Mouse (Mus musculus): ENCODE results near the gene Nup210.
A peak's percentile ranks its signal among the peaks of the same experiment; 100 is the strongest.

Nup210 gene

DNA sequence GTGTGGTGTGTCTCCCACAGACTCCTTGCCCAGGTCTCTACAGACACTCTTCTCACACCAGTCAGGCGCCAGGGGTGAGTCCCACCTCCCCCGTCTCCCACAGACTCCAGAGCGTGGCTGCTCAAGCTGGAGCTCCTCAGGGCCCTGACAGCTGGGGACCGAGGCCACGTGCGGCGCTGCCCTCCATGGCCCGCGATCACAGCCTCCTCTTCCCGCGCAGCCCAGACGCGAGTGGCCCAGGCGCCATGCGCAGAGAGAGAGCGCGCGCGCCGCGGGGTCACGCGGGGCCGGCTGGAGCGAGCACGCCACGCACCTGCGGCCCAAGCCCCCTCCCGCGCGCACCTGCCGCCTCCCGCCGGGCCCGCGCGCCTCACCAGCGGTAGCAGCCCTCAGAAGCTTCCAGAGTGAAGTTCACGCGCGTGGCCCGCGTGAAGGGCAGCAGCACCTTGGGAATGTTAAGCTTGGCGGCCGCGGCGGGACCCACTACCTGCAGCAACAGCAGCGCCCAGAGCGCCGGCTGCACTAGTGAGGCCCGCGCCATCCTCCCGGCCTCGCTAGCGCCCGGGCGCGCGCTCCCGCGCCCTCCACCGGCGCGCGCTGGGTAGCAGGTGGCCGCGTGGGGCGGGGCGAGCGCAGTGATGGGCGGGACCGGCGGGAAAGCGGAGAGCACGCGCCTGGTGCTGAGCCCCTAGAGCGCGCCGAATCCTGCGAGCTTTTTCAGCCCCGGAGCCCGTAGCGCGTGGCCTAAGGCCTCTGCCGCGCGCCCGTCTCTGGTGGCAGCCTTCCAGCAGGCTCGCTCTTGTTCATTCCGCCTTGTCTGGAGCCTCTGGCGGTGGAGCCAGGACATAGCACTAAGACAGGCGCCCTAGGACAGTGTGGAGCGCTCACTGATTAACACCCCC, at the start of gene Nup210:
TSS of gene Nup210 (minus strand) at position 586 of the 902 bp plus-strand sequence.
- peak; percentile 98 for DNase-seq

DNA sequence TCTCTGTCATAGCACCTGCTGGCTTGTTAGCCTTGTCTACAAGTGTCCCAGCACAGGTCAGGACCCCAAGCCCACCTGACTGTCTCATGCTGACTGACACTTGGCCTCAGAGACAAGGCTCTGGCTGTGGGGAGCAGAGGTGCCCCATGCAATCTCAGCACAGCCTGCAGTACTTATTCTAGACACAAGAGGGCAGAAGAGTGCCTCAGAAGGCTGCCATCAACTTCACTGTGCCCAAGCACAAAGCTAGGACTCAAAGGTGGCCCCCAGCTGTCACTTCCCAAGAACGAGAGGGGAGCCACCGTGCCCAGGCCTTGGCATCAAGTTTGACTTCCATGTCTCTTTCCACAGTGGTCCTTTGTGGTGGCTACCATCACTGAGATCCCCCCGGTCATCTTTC, 48.6 kb upstream of the Nup210 start:
- peak; percentile 79 for DNase-seq

DNA sequence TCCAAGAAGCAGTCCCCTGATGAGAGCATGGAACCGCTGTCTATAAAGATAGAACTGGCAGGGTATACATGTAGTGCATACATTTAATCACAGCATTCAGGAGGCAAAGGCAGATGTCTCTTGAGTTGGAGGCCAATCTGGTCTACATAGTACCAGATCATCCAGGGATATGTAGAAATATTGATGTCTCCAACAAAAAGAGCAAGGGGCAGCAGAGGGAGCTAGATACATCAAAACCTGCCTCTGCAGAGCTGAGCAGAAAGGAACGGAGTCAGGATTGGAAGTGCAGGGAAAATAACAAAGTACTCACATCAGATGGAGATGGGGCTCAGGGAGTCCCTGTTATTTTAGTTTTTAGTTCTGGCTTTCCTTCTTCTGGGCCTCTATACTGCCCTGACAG, 48.0 kb upstream of the Nup210 start:
- DNase-seq, result no peak

DNA sequence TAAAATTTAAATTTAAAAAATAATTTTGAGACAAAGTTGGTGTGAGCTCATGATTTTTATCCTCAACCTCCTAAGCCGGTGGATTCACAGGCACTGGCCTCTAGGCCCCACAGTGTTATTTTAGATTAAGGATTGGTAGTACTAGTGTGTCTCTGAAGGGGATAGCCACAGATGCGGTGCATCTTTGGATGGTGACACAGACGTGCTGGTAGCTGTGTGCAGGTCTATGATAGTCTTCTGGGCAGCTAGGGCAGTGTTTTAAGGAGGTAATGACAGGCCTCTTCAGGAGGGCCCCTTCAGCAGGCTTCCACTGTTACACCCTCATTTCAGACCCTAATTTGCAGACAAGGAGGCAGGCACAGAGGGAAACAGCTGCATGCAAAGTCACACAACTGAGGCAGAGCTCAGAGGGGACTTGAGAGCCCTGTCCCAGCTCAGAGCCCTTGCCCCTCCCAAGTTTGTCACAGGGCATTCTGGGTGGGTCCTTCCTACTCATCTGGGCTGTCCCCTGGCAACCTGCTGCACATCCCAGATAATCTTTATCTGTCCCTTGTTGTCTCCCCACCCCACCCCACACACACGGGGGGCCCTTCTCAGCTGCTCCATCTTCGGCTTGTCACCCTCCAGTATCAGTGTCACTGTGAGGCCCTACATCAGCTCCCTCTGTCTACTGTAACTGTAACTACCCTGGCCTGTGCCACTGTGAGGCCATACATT, 46.7 kb upstream of the Nup210 start:
- DNase-seq, result no peak

DNA sequence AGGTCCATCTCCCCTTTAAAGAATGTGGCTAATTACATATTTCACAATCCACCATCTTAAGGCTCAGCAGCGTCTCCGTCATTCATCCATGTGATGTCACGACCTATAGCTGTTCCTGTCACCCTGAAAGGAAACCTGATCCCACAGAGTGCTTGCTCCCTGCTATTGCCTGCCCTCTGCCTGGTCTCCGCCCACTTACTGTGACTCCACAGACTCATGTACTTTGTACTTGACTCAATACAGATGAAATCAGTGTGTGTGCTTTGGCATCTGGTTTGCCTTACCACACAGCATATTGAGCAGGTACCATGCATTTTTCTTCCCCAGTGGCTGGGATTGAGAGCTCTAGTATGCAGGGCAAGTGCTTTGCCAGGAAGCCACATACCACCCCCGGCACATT, 45.7 kb upstream of the Nup210 start:
- no peak for DNase-seq

DNA sequence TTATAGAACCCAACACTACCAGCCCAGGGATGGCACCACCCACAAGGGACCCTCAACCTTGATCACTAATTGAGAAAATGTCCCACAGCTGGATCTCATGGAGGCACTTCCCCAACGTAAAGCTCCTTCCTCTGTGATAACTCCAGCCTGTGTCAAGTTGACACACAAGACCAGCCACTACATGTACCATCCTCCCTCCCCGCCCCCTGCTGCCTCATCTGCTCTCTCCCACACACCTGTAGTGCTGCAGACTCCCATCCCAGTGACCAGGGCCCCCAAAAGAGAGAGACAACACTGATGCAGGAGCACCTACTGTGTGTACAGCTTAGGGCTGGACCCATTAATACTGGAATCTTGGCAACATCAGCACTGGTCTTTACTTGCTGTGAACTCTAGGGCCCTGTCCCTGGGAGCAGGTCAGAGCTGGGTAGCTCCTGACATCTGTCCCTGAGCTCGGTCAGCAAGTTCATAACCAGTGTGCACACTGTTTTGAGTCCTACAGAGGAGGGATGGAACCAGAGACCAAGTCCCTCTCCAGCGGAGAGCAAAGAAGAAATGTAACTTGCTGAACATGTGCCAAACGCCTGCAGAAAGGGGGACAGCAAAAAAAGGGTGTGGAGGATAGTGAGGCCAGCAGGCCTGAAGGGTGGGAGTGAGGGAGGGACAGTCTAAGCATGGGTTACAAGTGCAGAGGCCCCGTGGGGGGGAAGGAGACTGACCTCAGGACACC, 45.0 kb upstream of the Nup210 start:
- no peak for DNase-seq

DNA sequence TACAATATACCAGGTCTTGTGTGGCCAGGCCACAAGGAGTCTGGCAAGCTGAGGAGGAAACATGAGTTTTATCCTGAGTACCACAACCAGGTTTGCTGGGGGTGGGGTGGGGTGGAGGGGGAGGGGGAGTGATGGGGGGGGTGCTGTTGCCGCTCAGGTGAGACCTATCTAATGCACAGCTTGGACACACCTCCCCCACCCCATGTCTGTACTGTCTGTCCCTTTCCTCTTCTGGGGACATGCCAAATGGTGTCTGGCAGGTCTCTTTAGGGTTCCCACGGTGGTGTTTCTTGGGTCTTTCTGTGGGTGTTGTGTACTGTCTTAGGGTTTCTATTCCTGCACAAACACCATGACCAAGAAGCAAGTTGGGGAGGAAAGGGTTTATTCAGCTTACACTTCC, 44.3 kb upstream of the Nup210 start:
- no peak for DNase-seq

DNA sequence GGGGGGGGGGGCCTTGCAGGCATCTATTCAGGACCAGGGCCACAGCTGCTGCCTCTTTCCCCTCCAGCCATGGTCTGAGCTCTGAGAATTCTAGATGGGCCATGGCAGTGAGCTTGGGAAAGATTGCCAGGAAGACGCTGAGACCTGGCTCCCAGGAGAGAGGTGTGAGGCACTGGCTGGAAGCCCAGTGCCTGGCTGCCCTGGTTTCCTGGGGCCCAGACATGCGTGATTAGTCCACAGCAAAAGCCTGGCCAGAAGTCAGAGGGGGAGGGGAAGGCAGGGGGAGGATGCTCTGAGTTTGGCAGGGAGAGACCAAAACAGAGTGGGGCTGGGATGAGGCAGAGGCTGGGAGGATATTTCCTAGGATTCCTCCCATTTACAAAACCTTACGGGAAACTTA, 43.8 kb upstream of the Nup210 start:
- DNase-seq, result peak; percentile 83

DNA sequence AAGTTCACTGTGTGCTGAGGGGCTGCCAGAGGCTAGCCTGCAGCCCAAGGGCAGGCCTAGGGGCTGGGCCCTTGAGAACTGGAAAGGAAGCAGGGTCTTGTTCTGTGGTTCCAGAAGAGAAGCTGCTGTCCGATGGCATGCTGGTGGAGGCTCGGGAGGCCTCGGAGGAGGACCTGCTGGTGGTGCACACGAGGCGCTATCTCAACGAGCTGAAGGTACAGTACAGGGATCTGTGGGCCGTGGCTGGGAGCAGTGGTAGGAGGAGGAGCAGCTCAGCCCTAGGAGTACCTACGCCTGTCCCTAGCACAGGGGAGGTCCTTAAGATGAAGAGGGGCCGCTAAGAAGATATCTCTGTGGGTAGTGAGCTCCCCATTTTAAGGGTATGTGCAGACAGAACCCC, 42.4 kb upstream of the Nup210 start:
- DNase-seq, result no peak

DNA sequence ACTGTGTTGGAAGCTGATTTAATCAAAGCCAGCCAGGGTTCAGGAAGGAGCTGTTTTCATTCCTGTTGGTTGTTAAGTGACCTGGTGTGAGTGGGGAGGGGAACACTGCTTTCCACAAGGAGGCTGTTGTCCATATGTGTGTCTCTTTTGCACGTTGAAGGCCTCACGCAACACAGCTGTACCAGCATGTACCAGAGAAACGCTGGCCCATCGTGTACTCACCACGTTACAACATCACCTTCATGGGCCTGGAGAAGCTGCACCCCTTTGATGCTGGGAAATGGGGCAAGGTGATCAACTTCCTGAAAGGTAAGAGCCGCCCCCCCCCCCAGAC, 40.6 kb upstream of the Nup210 start:
- no peak for DNase-seq

DNA sequence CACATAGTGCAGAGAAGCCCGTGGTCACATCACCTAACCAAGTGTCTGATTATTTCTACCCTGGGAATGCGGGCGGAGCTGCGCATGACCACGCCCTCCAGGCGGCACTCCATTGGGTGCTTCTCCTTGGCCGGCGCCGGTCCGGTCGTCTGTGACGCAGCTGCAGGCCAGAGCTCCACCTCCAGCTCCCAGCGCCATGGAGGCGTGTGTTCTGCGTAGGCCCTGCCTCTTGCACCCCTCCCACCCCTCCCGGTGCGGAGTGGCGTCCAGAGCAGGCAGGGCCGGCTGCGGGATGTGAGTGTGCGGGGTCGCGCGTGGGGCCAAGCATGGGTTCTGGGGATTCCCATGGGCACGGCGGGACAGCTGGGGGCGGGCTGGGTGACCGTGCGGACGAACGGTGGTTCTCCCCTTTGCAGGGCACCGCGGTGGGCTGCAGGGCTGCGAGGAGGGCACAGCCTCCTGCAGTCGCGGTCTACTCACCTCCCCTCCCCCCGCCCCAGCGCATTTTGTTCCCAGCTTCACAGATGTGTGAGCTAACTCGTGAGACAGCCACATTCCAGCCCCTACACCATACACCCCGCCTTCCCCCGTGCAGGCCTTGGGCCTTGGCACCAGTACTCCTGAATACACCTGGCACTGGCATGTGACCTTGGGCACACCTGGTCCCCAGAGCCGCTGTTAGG, 40.1 kb upstream of the Nup210 start, which contains the start of gene Hdac11:
TSS of gene Hdac11 (plus strand) at position 112 of the 683 bp plus-strand sequence.
- peak; percentile 95 for DNase-seq

DNA sequence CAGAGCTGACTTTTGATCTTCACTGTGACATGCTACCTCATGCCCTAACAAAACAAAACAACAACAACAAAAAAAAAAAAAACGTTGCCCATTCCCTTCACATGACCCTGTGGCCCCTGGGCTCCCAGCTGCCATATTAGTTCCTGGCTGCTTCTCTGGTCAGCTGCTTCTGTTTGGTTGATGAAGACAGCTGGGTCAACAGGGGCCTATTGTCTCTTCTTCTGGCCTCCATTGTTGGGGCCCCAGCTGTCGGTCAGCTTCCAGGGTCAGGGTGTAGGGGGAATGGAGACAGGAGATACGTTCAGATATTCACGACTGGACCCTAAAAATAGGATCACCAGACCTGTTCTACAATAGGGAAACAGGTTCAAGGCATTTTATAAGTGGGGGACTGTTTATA, 39.4 kb upstream of the Nup210 start:
- peak; percentile 17 for DNase-seq

DNA sequence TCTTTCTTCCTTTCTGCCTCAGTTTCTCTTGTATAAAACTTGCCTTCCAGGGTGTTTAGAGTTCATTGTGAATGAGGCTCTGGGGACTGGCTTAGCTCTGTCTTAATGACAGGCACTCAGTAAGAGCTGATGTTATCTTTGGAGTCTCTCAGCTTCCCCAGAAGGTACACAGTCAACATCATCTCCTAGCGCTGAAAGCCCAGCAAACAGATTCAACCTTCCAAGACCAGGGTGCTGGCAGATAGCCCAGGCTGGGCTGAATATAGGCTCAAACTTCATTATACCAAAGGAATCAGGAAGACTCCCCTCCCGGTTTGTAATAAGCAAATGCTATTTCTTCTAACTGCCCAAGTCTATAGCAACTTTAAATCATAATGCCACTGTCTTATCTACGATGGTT, 38.7 kb upstream of the Nup210 start:
- no peak for DNase-seq

DNA sequence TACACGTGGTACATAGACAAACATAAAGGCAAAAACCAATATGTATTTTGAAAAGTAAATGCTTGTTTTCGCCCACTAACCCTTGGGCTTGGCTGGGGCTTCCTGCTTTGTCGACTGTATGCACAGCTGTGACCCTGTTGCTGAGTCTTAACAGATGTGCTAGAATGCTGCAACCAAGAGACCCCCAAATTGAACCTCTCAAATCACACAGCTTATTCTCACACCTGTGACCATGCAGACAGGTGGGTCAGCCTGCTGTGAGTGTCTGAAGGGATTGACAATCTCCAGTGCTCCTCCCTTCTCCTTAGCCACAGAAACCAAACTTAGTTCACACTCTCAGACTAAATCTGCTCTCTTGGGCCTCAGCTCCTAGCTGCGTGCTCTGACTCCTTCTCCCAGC, 38.1 kb upstream of the Nup210 start:
- DNase-seq, result no peak

DNA sequence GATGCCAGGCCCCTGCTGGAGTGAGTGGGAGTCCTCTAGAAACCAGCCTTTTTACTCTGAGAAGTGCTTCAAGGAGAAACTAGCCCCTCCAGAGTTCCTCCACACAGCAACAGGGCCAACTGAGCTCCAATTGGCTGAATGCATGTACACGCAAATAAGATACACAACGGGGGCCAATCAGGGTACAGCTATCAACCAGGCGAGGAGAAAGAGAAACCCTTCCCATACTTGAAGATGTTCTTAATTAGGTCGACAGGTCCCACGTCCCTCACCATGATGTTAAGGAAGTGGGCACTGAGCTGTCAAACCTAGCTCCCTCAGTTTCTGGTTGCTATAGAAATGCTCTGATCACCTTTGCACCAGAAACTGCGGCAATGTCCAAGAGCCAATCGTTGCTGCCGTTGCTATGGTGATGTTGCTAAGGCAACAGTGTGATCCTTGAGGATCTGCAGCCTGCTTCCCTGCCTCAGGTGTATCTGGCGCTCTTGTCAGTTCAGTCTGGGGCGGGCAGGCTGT, 37.0 kb upstream of the Nup210 start:
- no peak for DNase-seq

DNA sequence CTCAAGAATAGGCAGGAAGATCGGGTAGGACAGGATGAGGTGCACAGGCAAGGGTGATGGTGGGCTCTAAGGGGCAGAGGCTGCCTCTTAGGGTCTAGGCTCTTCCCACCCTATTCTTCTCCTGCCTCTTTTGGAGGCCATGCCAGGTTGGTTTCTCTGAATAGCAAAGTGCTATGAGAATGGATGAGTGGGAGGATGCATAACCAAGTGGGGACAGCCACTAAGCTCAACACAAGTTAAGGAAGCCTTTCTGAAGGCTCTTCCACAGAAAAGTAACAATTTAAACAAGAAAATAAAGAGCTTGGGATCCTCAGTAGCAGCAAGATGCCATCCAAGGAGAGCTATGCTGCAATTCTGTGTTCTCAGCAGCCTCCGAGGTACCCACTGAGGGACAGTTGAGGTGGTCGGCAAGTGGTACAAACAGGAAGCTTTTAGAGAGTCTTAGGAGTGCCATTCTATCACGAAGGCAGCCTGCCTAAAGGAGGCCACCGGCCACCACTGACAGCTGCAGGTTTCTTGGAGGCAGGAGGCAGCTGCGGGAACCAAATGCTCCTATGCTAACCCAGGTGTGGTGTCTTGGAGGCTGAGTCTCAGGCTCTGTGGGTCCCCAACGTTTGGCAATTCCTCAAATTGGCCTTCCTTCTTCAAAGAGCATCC, 36.4 kb upstream of the Nup210 start:
- DNase-seq, result no peak

DNA sequence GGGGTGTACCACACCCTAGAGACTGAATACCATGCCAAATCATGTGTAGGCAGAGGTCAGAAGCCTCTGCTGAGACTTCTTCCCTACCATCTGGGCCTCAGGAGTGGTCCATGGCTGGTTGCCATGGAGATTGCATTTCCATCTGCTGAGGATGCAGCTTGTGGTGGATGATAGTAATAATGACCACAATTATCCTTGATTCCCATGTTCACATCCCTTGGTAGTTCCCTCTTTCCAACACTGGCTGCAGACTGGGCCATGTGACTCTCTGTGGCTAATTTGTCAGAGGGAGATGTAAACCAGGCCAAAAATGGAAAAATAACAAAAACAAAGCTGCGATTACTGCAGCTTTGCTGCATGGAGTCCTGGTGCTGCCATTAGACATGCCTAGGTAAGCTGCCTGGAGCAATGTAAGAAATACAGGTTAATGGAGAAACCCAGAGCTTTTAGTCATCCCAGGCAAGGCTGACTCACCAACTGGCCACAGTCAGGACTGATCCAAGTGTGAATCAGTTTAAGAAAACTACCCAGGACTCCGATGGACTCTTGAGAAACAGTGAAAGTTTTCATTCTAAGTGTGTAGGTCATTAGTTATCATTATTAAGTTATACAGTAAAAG, 30.6 kb upstream of the Nup210 start:
- DNase-seq, result no peak

DNA sequence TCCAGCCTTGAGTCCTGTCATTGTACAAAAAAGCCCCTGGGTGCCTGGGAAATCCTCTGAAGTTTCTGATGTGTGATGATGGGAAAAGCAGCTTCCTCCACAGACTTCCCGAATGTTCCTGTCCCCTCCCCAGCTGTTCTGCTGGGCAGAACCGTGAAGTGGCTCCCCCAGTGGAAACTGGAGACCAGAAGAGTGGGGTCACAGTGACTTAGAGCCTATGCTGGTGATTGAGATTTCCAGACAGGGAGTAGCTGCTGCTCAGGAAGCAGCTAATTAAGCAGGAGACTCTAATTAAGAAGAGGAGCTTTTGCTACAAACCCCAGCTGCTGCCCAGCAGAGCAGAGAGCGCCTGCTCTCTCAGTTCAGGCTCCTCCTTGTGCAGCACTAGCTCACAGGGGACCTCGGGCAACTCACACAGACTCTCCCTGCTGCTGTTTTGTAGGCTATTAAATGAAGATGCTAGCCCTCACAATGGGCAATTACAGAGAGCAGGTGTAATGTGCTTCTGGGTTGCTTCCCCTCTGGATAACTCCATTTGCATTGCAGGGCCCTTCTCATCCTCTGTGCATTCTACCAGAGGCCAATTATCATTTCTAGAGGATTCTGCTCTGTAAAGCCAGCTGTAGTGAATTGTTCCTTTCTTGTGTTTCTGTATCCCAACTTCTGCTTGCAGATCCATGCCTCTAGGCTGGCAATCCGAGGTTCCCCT, 30.0 kb upstream of the Nup210 start:
- no peak for DNase-seq

DNA sequence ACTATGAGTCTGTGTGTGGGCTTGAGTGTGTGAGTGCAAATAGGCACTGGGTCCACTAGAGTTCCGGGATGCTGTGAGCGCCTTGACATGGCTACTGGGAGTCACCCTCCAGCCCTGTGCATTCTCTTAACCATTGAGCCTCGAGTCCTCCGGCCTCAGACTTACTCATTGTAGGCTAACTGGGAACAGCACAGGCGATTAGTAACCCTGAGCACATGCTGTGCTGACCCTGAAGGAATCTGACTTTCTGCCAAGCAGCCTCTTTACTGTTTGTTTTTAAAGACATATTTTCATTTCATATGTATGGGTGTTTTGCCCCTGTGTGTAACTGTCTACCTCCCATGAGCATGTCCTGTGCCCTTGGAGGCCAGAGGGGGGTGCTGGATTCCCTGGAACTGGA, 28.9 kb upstream of the Nup210 start:
- DNase-seq, result no peak

DNA sequence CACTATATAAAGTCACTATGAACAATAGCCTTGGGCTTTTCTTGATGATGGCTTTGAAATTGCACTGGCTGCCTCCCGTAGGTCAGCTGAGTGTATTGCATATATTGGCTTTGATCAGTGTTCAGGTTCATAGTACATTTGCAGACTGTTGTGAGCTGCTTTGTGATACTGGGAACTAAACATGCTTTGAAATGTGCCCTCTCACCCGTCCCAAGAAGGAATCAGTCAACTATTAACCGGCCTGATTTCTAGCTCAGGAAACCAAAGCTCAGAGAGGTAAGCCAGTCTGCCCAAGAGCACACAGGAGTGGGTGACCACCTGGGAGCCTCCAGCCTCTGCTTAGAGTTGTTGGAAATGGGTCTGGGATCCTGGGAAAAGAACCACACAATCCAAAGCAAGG, 28.4 kb upstream of the Nup210 start:
- peak; percentile 54 for DNase-seq

DNA sequence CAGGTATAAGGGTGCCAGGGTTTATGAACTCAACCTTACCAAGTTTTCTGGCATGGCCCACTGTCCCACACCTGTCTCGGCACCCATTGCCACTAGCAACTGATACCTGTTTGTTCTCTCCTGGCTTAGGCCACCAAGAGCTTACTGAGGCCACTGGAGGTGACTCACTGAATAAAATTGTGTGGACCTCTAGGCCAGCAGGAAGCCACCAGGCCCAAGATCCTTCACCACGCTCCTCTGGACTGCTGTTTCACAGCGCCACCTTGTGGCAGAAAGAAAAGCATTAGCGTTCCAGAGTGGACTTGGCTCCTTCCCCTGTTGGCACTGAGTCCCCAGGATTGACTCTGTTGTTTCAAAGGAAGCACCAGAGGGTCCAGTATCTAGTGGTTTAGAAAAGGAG, 23.2 kb upstream of the Nup210 start:
- peak; percentile 84 for DNase-seq
